8 mouse cellular contexts compared by ENCODE assay signal in the genomic region with DNA sequence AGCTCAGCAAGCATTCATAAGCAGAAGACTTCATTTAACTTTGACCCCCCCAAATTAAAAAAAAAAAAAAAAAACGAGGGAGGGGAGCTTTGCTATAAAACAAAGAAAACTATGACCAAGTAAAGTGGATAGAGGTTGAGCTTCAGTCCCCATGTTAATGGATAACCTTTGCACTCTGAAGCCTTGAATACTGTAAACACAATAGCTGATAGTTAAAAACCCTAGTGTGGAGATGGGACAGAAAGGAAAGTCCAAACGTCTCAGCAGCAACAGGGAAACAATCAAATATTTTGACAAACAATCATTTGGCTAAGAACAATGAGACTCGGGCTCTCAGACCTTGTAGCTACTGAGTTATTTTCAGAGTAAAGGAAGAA. TPM values are rescaled to one million over a fixed set of nuclear protein-coding genes. Genes with fewer than 3 reads are reported as not detected.
DNase-seq lines count a peak whose midpoint lies in the region; ATAC-seq and TF ChIP-seq lines count a peak whose summit lies in the region.

No protein-coding gene starts in this region.

- peaks cover 24% of the 10 kb centered on the region for H3K36me3 ChIP-seq in erythroblast, embryonic 14.5 days (ENCODE audit: control insufficient read depth)
- H3K36me3 ChIP-seq in neural tube, embryonic 11.5 days (ENCODE audit: control insufficient read depth, insufficient read depth, low read length): no peaks in the 10 kb centered on the region
- no peaks in the 10 kb centered on the region for H3K36me3 ChIP-seq in limb, embryonic 14.5 days (ENCODE audit: control insufficient read depth, insufficient read depth, low read length)
- no peaks in the 10 kb centered on the region for H3K36me3 ChIP-seq in stomach, embryonic 16.5 days (ENCODE audit: control insufficient read depth, insufficient read depth, low read length)

- intact Hi-C loops in left cerebral cortex, postnatal 25 days (cut with DNase I): loop anchor here (5.0 kb wide), 3 partner anchors 90 to 365 kb away; a partner anchor contains a TSS

- peak overlapping the region; percentile 95 for H3K4me3 ChIP-seq in erythroblast, embryonic 14.5 days (replicated peaks)
- peak overlapping the region; percentile 37; the same call in 1 of the 2 replicates for H3K4me3 ChIP-seq in neural tube, embryonic 11.5 days (ENCODE audit: low read depth, low read length)
- H3K4me3 ChIP-seq in limb, embryonic 14.5 days (replicated peaks; ENCODE audit: low read length): peak overlapping the region; percentile 44
- peak overlapping the region; percentile 58 for H3K4me3 ChIP-seq in stomach, embryonic 16.5 days (replicated peaks; ENCODE audit: low read length)

- peaks cover 85% of the 10 kb centered on the region for H3K4me1 ChIP-seq in erythroblast, embryonic 14.5 days (ENCODE audit: control insufficient read depth)
- H3K4me1 ChIP-seq in neural tube, embryonic 11.5 days (ENCODE audit: control insufficient read depth, insufficient read depth, low read length): peaks cover 11% of the 10 kb centered on the region
- peaks cover 33% of the 10 kb centered on the region for H3K4me1 ChIP-seq in limb, embryonic 14.5 days (ENCODE audit: control insufficient read depth, insufficient read depth, low read length)
- H3K4me1 ChIP-seq in stomach, embryonic 16.5 days (ENCODE audit: control insufficient read depth, insufficient read depth, low read length): peaks cover 33% of the 10 kb centered on the region

- WGBS in neural tube, embryonic 11.5 days: 0% methylated on average over 3 of the region's 3 CpGs
- 0% methylated on average over 3 of the region's 3 CpGs for WGBS in limb, embryonic 14.5 days
- 3% methylated on average over 3 of the region's 3 CpGs for WGBS in stomach, embryonic 16.5 days

- H3K27ac ChIP-seq in neural tube, embryonic 11.5 days (ENCODE audit: low read depth, low read length): no peak overlapping the region
- peak overlapping the region; percentile 53 for H3K27ac ChIP-seq in limb, embryonic 14.5 days (replicated peaks; ENCODE audit: low read depth, low read length)
- H3K27ac ChIP-seq in stomach, embryonic 16.5 days (ENCODE audit: low read length): peak overlapping the region; percentile 93

- no peak for TF ChIP-seq POLR2A in limb, embryonic 14.5 days (IDR thresholded peaks at IDR 0.05; ENCODE audit: borderline replicate concordance, extremely low read depth, insufficient read depth, insufficient read length)

- no peak for ATAC-seq in erythroblast, adult 5-6 weeks (replicated peaks; ENCODE audit: low FRiP score, poor library complexity, severe bottlenecking)
- ATAC-seq in neural tube, embryonic 11.5 days (ENCODE audit: insufficient read depth, low FRiP score, low TSS enrichment): no peak
- ATAC-seq in limb, embryonic 14.5 days (ENCODE audit: low FRiP score, low read depth): no peak
- ATAC-seq in stomach, embryonic 16.5 days (ENCODE audit: insufficient read depth, low FRiP score): no peak

- H3K9me3 ChIP-seq in erythroblast, embryonic 14.5 days (ENCODE audit: control insufficient read depth, low read length): no peaks in the 10 kb centered on the region
- no peaks in the 10 kb centered on the region for H3K9me3 ChIP-seq in neural tube, embryonic 11.5 days (ENCODE audit: control insufficient read depth, low read length)
- H3K9me3 ChIP-seq in limb, embryonic 14.5 days (ENCODE audit: control insufficient read depth, low read length): no peaks in the 10 kb centered on the region
- H3K9me3 ChIP-seq in stomach, embryonic 16.5 days (replicated peaks; ENCODE audit: control insufficient read depth, low read length): no peaks in the 10 kb centered on the region

- DNase-seq in neural tube, embryonic 11.5 days (ENCODE audit: low spot score): no peak
- no peak for DNase-seq in neural tube, embryonic 10.5 days (ENCODE audit: extremely low spot score, low spot score)
- no peak for DNase-seq in limb, embryonic 14.5 days (ENCODE audit: low spot score)
- DNase-seq in gastrocnemius, adult 18-20 months (ENCODE audit: low spot score): no peak
- no peak for DNase-seq in left cerebral cortex, postnatal 25 days (ENCODE audit: low spot score in 2 of 2)

- H3K27me3 ChIP-seq in erythroblast, embryonic 14.5 days (ENCODE audit: control insufficient read depth): no peaks in the 10 kb centered on the region
- H3K27me3 ChIP-seq in neural tube, embryonic 11.5 days (ENCODE audit: control insufficient read depth, insufficient read depth, low read length): no peaks in the 10 kb centered on the region
- H3K27me3 ChIP-seq in limb, embryonic 14.5 days (ENCODE audit: control insufficient read depth, insufficient read depth, low read length): no peaks in the 10 kb centered on the region
- no peaks in the 10 kb centered on the region for H3K27me3 ChIP-seq in stomach, embryonic 16.5 days (ENCODE audit: control insufficient read depth, insufficient read depth, low read length)

- peak overlapping the region; percentile 60 for H3K4me2 ChIP-seq in neural tube, embryonic 11.5 days (ENCODE audit: low read depth)
- peak overlapping the region; percentile 80 for H3K4me2 ChIP-seq in limb, embryonic 14.5 days (replicated peaks; ENCODE audit: low read depth, low read length, severe bottlenecking)
- peak overlapping the region; percentile 78 for H3K4me2 ChIP-seq in stomach, embryonic 16.5 days (ENCODE audit: low read depth, low read length)

- H3K9ac ChIP-seq in neural tube, embryonic 11.5 days (ENCODE audit: low read length): peak overlapping the region; percentile 53
- 0 out of 2 replicates have a peak overlapping the region, but pooled peaks have one; percentile 53 for H3K9ac ChIP-seq in limb, embryonic 14.5 days (ENCODE audit: low read depth, low read length, severe bottlenecking)
- H3K9ac ChIP-seq in stomach, embryonic 16.5 days (ENCODE audit: low read length): peak overlapping the region; percentile 74

RNA-seq across cellular contexts. Expression of a gene that starts 15.2 kb away (rescaled TPM):
- 1.2 and 1.5 TPM in 2 replicates for polyA plus RNA-seq in erythroblast, embryonic 14.5 days (2012)
- 75.7 and 92.6 TPM in 2 replicates for total RNA-seq in erythroblast, adult 5-6 weeks (2015; ENCODE audit: low replicate concordance)
- total RNA-seq in erythroblast, adult 5-6 weeks (2017; ENCODE audit: low replicate concordance): 169 and 180 TPM in 2 replicates
- polyA plus RNA-seq in neural tube, embryonic 11.5 days (2014; fragmentation: Nextera tagmentation; extraction: Ambion mirVana): 3.5 and 3.6 TPM in 2 replicates
- polyA plus RNA-seq in limb, embryonic 14.5 days (2012; rRNA removed): 11.7 and 12.2 TPM in 2 replicates
- polyA plus RNA-seq in limb, embryonic 14.5 days (2014; fragmentation: Nextera tagmentation; extraction: Ambion mirVana): 4.0 and 4.8 TPM in 2 replicates
- polyA plus RNA-seq in stomach, embryonic 16.5 days (2015; fragmentation: Nextera tagmentation; extraction: Ambion mirVana): 3.0 and 3.2 TPM in 2 replicates
- 1 to 10 TPM; 3.8 to 5.5 TPM for total RNA-seq in gastrocnemius, adult 18-20 months (2021)
- 1 to 10 TPM; 2.4 to 3.0 TPM for total RNA-seq in left cerebral cortex, postnatal 25 days (2021)

Comparison
In these comparisons a context has a peak if more than half of its experiments do, and no peak if none do; other contexts are left out.
1. H3K4me3 ChIP-seq: peak in every context shown above with its lines; median percentile 95 in erythroblast, embryonic 14.5 days; 58 in stomach, embryonic 16.5 days; 44 in limb, embryonic 14.5 days; 37 in neural tube, embryonic 11.5 days.